Mouse (Mus musculus): ENCODE data around the gene Sox5. TPM values are rescaled to one million over a fixed set of nuclear protein-coding genes. Genes with fewer than 3 reads are reported as not detected.

Gene Sox5
- polyA plus RNA-seq, 2 experiments from 2014 or later = 0.07 to 0.08 TPM

- ATAC-seq = no peak
Observed at GRCm38 (mm10) chr6:144480648-144481528, 300.9 kb downstream of the Sox5 start.

- ATAC-seq = no peak
Observed at GRCm38 (mm10) chr6:144479861-144480260, 301.9 kb downstream of the Sox5 start.

- no peak for ATAC-seq
Observed at GRCm38 (mm10) chr6:144477287-144478064, 304.3 kb downstream of the Sox5 start.

GRCm38 (mm10) chr6:144473437-144473836, 308.3 kb downstream of the Sox5 start:
- no peak for ATAC-seq

GRCm38 (mm10) chr6:144472089-144472900, 309.5 kb downstream of the Sox5 start:
- no peak for ATAC-seq

GRCm38 (mm10) chr6:144466711-144467110, 315.1 kb downstream of the Sox5 start:
- no peak for ATAC-seq

- ATAC-seq = no peak
Observed at GRCm38 (mm10) chr6:144463691-144464090, 318.1 kb downstream of the Sox5 start.

GRCm38 (mm10) chr6:144463274-144463673, 318.5 kb downstream of the Sox5 start:
- no peak for ATAC-seq

GRCm38 (mm10) chr6:144459486-144459885, 322.3 kb downstream of the Sox5 start:
- ATAC-seq = no peak

- ATAC-seq = no peak
Observed at GRCm38 (mm10) chr6:144457500-144457899, 324.3 kb downstream of the Sox5 start.

- no peak for ATAC-seq
Observed at GRCm38 (mm10) chr6:144454291-144455276, 327.2 kb downstream of the Sox5 start.

- ATAC-seq = no peak
Observed at GRCm38 (mm10) chr6:144453605-144454004, 328.2 kb downstream of the Sox5 start.

GRCm38 (mm10) chr6:144453147-144453546, 328.6 kb downstream of the Sox5 start:
- no peak for ATAC-seq

- ATAC-seq = no peak
Observed at GRCm38 (mm10) chr6:144452200-144452977, 329.4 kb downstream of the Sox5 start.

- no peak for ATAC-seq
Observed at GRCm38 (mm10) chr6:144451631-144452030, 330.1 kb downstream of the Sox5 start.

- ATAC-seq = no peak
Observed at GRCm38 (mm10) chr6:144445761-144446373, 335.9 kb downstream of the Sox5 start.

- no peak for ATAC-seq
Observed at GRCm38 (mm10) chr6:144444367-144444766, 337.4 kb downstream of the Sox5 start.

- ATAC-seq = no peak
Observed at GRCm38 (mm10) chr6:144443681-144444080, 338.1 kb downstream of the Sox5 start.

- ATAC-seq = no peak
Observed at GRCm38 (mm10) chr6:144429276-144429675, 352.5 kb downstream of the Sox5 start.

- ATAC-seq = no peak
Observed at GRCm38 (mm10) chr6:144408030-144408429, 373.7 kb downstream of the Sox5 start.

Data from CD4-positive, CD25-positive, alpha-beta regulatory T cell, adult 4 months (primary cell).